Mouse (Mus musculus) left cerebral cortex, postnatal 36 days (tissue): ENCODE results near the gene Kdm5b. TPM values are rescaled to one million over a fixed set of nuclear protein-coding genes. Genes with fewer than 3 reads are reported as not detected.
"Not testable (repeated sequence)": the region's sequence is repeated elsewhere in the genome, so short reads cannot be mapped to it uniquely, and the experiment has no call there.

Experiments
- DNase-seq, 2 experiments: peaks; one replicate each; pipeline ENCODE4 v3.0.0; 2021 to 2022; ENCODE audit warnings: low spot score in 2 of 2, mixed read lengths in 1 of 2
- intact Hi-C: fragments of 180-260 bp; cut with DNase I; formaldehyde crosslinking; loops from one replicate; pipeline ENCODE4 v1.15.1; 2025
- total RNA-seq, 2 experiments: library from RNA; stranded (reverse); gene quantifications; 2 replicates each; pipeline ENCODE4 v1.2.3; 2021

Gene Kdm5b
- 10 to 100 TPM; 57.7 to 67.6 TPM for total RNA-seq

GRCm38 (mm10) chr1:134559976-134560375, at the start of gene Kdm5b:
Gene Kdm5b, plus strand, starts transcription at chr1:134560171.
- intact Hi-C loops: no loop called here
- DNase-seq: peak; percentile 89

GRCm38 (mm10) chr1:134512183-134512582, 47.8 kb upstream of the Kdm5b start:
- intact Hi-C loops: no loop called here
- DNase-seq: no peak

- DNase-seq: no peak
- intact Hi-C loops: no loop called here
These were observed 47.4 kb upstream of the Kdm5b start for GRCm38 (mm10) chr1:134512584-134512983.

- no peak for DNase-seq
- intact Hi-C loops: no loop called here
These were observed 46.6 kb upstream of the Kdm5b start for GRCm38 (mm10) chr1:134513312-134513860.

- no peak for DNase-seq
- intact Hi-C loops: no loop called here
These were observed 45.9 kb upstream of the Kdm5b start for GRCm38 (mm10) chr1:134513876-134514590.

- DNase-seq: no peak
- intact Hi-C loops: loop anchor here (5.0 kb wide), 1 partner anchor 86 kb away; no protein-coding TSS in a partner anchor
These were observed 44.1 kb upstream of the Kdm5b start for GRCm38 (mm10) chr1:134515891-134516290.

GRCm38 (mm10) chr1:134516491-134517198, 43.3 kb upstream of the Kdm5b start:
- no peak for DNase-seq
- intact Hi-C loops: loop anchor here (5.0 kb wide), 1 partner anchor 86 kb away; no protein-coding TSS in a partner anchor

GRCm38 (mm10) chr1:134517841-134518240, 42.1 kb upstream of the Kdm5b start:
- DNase-seq: not testable (repeated sequence)
- intact Hi-C loops: loop anchor here (5.0 kb wide), 1 partner anchor 84 kb away; no protein-coding TSS in a partner anchor

- DNase-seq: peak; percentile 57 to 75
- intact Hi-C loops: loop anchor here (5.0 kb wide), 1 partner anchor 84 kb away; no protein-coding TSS in a partner anchor
These were observed 41.3 kb upstream of the Kdm5b start for GRCm38 (mm10) chr1:134518677-134519076.

GRCm38 (mm10) chr1:134519201-134519600, 40.8 kb upstream of the Kdm5b start:
- intact Hi-C loops: loop anchor here (5.0 kb wide), 1 partner anchor 83 kb away; no protein-coding TSS in a partner anchor
- DNase-seq: not testable (repeated sequence)

- intact Hi-C loops: no loop called here
These were observed 39.8 kb upstream of the Kdm5b start for GRCm38 (mm10) chr1:134520001-134520721.

GRCm38 (mm10) chr1:134521163-134521562, 38.8 kb upstream of the Kdm5b start:
- intact Hi-C loops: no loop called here
- no peak for DNase-seq

More at GRCm38 (mm10) chr1:134520001-134520721, 39.8 kb upstream of the Kdm5b start:
- DNase-seq: no peak

GRCm38 (mm10) chr1:134522325-134522724, 37.6 kb upstream of the Kdm5b start:
- DNase-seq: no peak
- intact Hi-C loops: no loop called here

GRCm38 (mm10) chr1:134524424-134524823, 35.5 kb upstream of the Kdm5b start:
- no peak for DNase-seq
- intact Hi-C loops: no loop called here

GRCm38 (mm10) chr1:134525015-134525414, 35.0 kb upstream of the Kdm5b start:
- intact Hi-C loops: no loop called here
- DNase-seq: no peak

GRCm38 (mm10) chr1:134526752-134527151, 33.2 kb upstream of the Kdm5b start:
- no peak for DNase-seq
- intact Hi-C loops: no loop called here

- DNase-seq: peak; percentile 29 to 33
- intact Hi-C loops: no loop called here
These were observed 29.4 kb upstream of the Kdm5b start for GRCm38 (mm10) chr1:134530618-134531017.

GRCm38 (mm10) chr1:134533710-134534109, 26.3 kb upstream of the Kdm5b start:
- DNase-seq, intact Hi-C loops: not testable (repeated sequence)

- DNase-seq: no peak
- intact Hi-C loops: no loop called here
These were observed 24.9 kb upstream of the Kdm5b start for GRCm38 (mm10) chr1:134535054-134535453.

- no peak for DNase-seq
- intact Hi-C loops: no loop called here
These were observed 24.5 kb upstream of the Kdm5b start for GRCm38 (mm10) chr1:134535513-134535912.
